Mouse (Mus musculus) thymus, adult 2 months (tissue): ENCODE measurements around the gene Sema6d.

Experiments used
- CTCF ChIP-seq: fragments of 200-500 bp; IDR thresholded peaks from 2 replicates; pipeline ENCODE4 v1.5.1; 2012; ENCODE audit warnings: mild to moderate bottlenecking, control low read depth, low read length, moderate library complexity, borderline replicate concordance; ENCODE audit not compliant: control insufficient read depth, poor library complexity, insufficient read depth; ENCODE audit errors: extremely low read depth
- POLR2A ChIP-seq: fragments of 200-500 bp; IDR thresholded peaks from 2 replicates; pipeline ENCODE4 v1.6.1; 2012; ENCODE audit warnings: mild to moderate bottlenecking, low read length, control low read depth, moderate library complexity; ENCODE audit not compliant: control insufficient read depth, poor library complexity, insufficient read depth; ENCODE audit errors: extremely low read depth

- TF ChIP-seq POLR2A (no peak), CTCF (no peak)
These were observed 219.8 kb downstream of the Sema6d start for GRCm38 (mm10) chr2:124309361-124310128.
